Mouse (Mus musculus) embryonic fibroblast, embryonic 13.5 days (primary cell): ENCODE measurements around the gene Prkci.

Experiments used
- CTCF ChIP-seq: IDR thresholded peaks from 2 replicates; pipeline ENCODE4 v1.5.1; 2011; ENCODE audit warnings: mild to moderate bottlenecking, control low read depth, low read length, moderate library complexity, borderline replicate concordance; ENCODE audit not compliant: insufficient read depth
- POLR2A ChIP-seq: IDR thresholded peaks from 2 replicates; pipeline ENCODE4 v1.6.1; 2011; ENCODE audit warnings: low read depth, mild to moderate bottlenecking, control low read depth, low read length, moderate library complexity

- no peak for TF ChIP-seq POLR2A
- TF ChIP-seq CTCF = no peak
Measured at GRCm38 (mm10) chr3:31083507-31084245, 88.1 kb downstream of the Prkci start.
